Mouse (Mus musculus): ENCODE data around the gene Mrps36.

- no peak for TF ChIP-seq CTCF (IDR thresholded peaks at IDR 0.05)
- no peak for TF ChIP-seq EP300 (IDR thresholded peaks at IDR 0.05; ENCODE audit: insufficient read depth, low read depth, low read length)
Measured at GRCm38 (mm10) chr13:100777491-100777890, 33.0 kb upstream of the Mrps36 start.
